In genomic region chr11:4760438-4760837, GRCm38 (mm10) we compare ENCODE assay signal across 10 mouse cellular contexts. TPM values are rescaled to one million over a fixed set of nuclear protein-coding genes. Genes with fewer than 3 reads are reported as not detected.
DNase-seq lines count a peak whose midpoint lies in the region; ATAC-seq and TF ChIP-seq lines count a peak whose summit lies in the region.
"Had no signal": no experiment of that assay in that cellular context is flagged by ENCODE, and none has a peak within 500 bp of the region (broad histone marks: within the 10 kb centered on the region; RNA-seq: fewer than 3 reads in every experiment).

No protein-coding gene starts in this region.

- 25% methylated on average over 4 of the region's 4 CpGs for WGBS in heart, embryonic 10.5 days
- 12% methylated on average over 4 of the region's 4 CpGs for WGBS in midbrain, embryonic 14.5 days
- 34% methylated on average over 4 of the region's 4 CpGs for WGBS in midbrain, embryonic 15.5 days
- WGBS in hindbrain, postnatal 0 days, result 19% methylated on average over 4 of the region's 4 CpGs

- H3K4me2 ChIP-seq in midbrain, embryonic 14.5 days (ENCODE audit: low read length), result no peak overlapping the region
- no peak overlapping the region for H3K4me2 ChIP-seq in midbrain, embryonic 15.5 days
- H3K4me2 ChIP-seq in hindbrain, postnatal 0 days (ENCODE audit: low read depth, low read length), result no peak overlapping the region

- TF ChIP-seq CTCF in hindbrain, postnatal 0 days (IDR thresholded peaks at IDR 0.05; ENCODE audit: low read depth), result no peak

- H3K4me1 ChIP-seq in heart, embryonic 10.5 days, result peaks cover 10% of the 10 kb centered on the region; the same call in 1 of the 2 replicates
- H3K4me1 ChIP-seq in midbrain, embryonic 14.5 days (ENCODE audit: control insufficient read depth, insufficient read depth, low read length), result peaks cover 28% of the 10 kb centered on the region
- H3K4me1 ChIP-seq in midbrain, embryonic 15.5 days, result peaks cover 31% of the 10 kb centered on the region
- H3K4me1 ChIP-seq in hindbrain, postnatal 0 days (ENCODE audit: insufficient read depth, low read length), result no peaks in the 10 kb centered on the region

- H3K36me3 ChIP-seq in heart, embryonic 10.5 days, result no peaks in the 10 kb centered on the region
- no peaks in the 10 kb centered on the region for H3K36me3 ChIP-seq in midbrain, embryonic 14.5 days (ENCODE audit: control insufficient read depth, insufficient read depth, low read length)
- no peaks in the 10 kb centered on the region for H3K36me3 ChIP-seq in midbrain, embryonic 15.5 days (replicated peaks)
- H3K36me3 ChIP-seq in hindbrain, postnatal 0 days (ENCODE audit: insufficient read depth, low read length), result no peaks in the 10 kb centered on the region

- no peaks in the 10 kb centered on the region for H3K9me3 ChIP-seq in heart, embryonic 10.5 days
- H3K9me3 ChIP-seq in midbrain, embryonic 14.5 days (ENCODE audit: control insufficient read depth, low read length), result no peaks in the 10 kb centered on the region
- no peaks in the 10 kb centered on the region for H3K9me3 ChIP-seq in midbrain, embryonic 15.5 days
- no peaks in the 10 kb centered on the region for H3K9me3 ChIP-seq in hindbrain, postnatal 0 days (ENCODE audit: low read length)

- DNase-seq in heart, adult 11 months, result peak; percentile 95
- no peak for DNase-seq in heart, embryonic 10.5 days (ENCODE audit: low spot score)
- peak; percentile 45 for DNase-seq in midbrain, embryonic 14.5 days
- peak; percentile 55 for DNase-seq in hindbrain, postnatal 0 days (ENCODE audit: low spot score)
- peak; percentile 60 to 85 for DNase-seq in lung, postnatal 4 days
- no peak for DNase-seq in cerebellum, postnatal 14 days
- DNase-seq in layer of hippocampus, postnatal 14 days (ENCODE audit: low spot score in 2 of 2), result no peak
- DNase-seq: layer of hippocampus, adult 9-11 months had no signal

- no peak overlapping the region for H3K27ac ChIP-seq in heart, embryonic 10.5 days
- no peak overlapping the region; the same call in 1 of the 2 replicates for H3K27ac ChIP-seq in midbrain, embryonic 14.5 days (replicated peaks; ENCODE audit: low read depth, low read length)
- H3K27ac ChIP-seq in midbrain, embryonic 15.5 days, result no peak overlapping the region; the same call in 1 of the 2 replicates
- H3K27ac ChIP-seq in hindbrain, postnatal 0 days, result no peak overlapping the region

- H3K9ac ChIP-seq in midbrain, embryonic 14.5 days (replicated peaks; ENCODE audit: low read length), result no peak overlapping the region
- H3K9ac ChIP-seq in midbrain, embryonic 15.5 days, result no peak overlapping the region
- H3K9ac ChIP-seq in hindbrain, postnatal 0 days (replicated peaks; ENCODE audit: low read length), result no peak overlapping the region

- ATAC-seq in midbrain, embryonic 14.5 days (ENCODE audit: low FRiP score, low TSS enrichment), result no peak
- no peak for ATAC-seq in midbrain, embryonic 15.5 days (replicated peaks)
- ATAC-seq in hindbrain, postnatal 0 days, result no peak

- H3K4me3 ChIP-seq in heart, embryonic 10.5 days, result no peak overlapping the region
- H3K4me3 ChIP-seq in midbrain, embryonic 14.5 days (replicated peaks; ENCODE audit: low read depth, low read length), result no peak overlapping the region
- no peak overlapping the region for H3K4me3 ChIP-seq in midbrain, embryonic 15.5 days
- H3K4me3 ChIP-seq in hindbrain, postnatal 0 days (ENCODE audit: low read length), result no peak overlapping the region

- peaks cover 50% of the 10 kb centered on the region for H3K27me3 ChIP-seq in heart, embryonic 10.5 days (ENCODE audit: insufficient read depth, poor library complexity, severe bottlenecking)
- no peaks in the 10 kb centered on the region for H3K27me3 ChIP-seq in midbrain, embryonic 14.5 days (ENCODE audit: control insufficient read depth, insufficient read depth, low read length)
- H3K27me3 ChIP-seq in midbrain, embryonic 15.5 days (replicated peaks), result no peaks in the 10 kb centered on the region
- no peaks in the 10 kb centered on the region for H3K27me3 ChIP-seq in hindbrain, postnatal 0 days (ENCODE audit: insufficient read depth, low read length)

RNA-seq across cellular contexts. Expression of gene Cabp7, which starts 13.9 kb away (rescaled TPM):
- polyA plus RNA-seq in heart, embryonic 10.5 days (2016; fragmentation: Nextera tagmentation; extraction: Ambion mirVana), result 0.11 and 0.15 TPM in 2 replicates
- 1.3 and 2.7 TPM in 2 replicates for polyA plus RNA-seq in midbrain, embryonic 14.5 days (2014; fragmentation: Nextera tagmentation; extraction: Ambion mirVana)
- polyA plus RNA-seq in midbrain, embryonic 15.5 days (2015; fragmentation: Nextera tagmentation; extraction: Ambion mirVana), result 1.8 and 2.2 TPM in 2 replicates
- total RNA-seq in hindbrain, postnatal 0 days (2014; rRNA removed), result 20.4 and 23.6 TPM in 2 replicates
- polyA plus RNA-seq in hindbrain, postnatal 0 days (2015; fragmentation: Nextera tagmentation; extraction: Ambion mirVana), result 2.9 and 3.3 TPM in 2 replicates
- total RNA-seq in layer of hippocampus, postnatal 14 days (2021), result 100 to 1,000 TPM; 138 to 156 TPM
- total RNA-seq: common myeloid progenitor, adult 5-6 weeks had no signal

RNA-seq across cellular contexts. Expression of gene Zmat5, which starts 56.0 kb away (rescaled TPM):
- 63.4 and 66.7 TPM in 2 replicates for polyA plus RNA-seq in heart, embryonic 10.5 days (2016; fragmentation: Nextera tagmentation; extraction: Ambion mirVana)
- polyA plus RNA-seq in midbrain, embryonic 14.5 days (2014; fragmentation: Nextera tagmentation; extraction: Ambion mirVana), result 60.0 and 63.6 TPM in 2 replicates
- polyA plus RNA-seq in midbrain, embryonic 15.5 days (2015; fragmentation: Nextera tagmentation; extraction: Ambion mirVana), result 57.0 and 59.1 TPM in 2 replicates
- 22.7 and 24.5 TPM in 2 replicates for total RNA-seq in hindbrain, postnatal 0 days (2014; rRNA removed)
- polyA plus RNA-seq in hindbrain, postnatal 0 days (2015; fragmentation: Nextera tagmentation; extraction: Ambion mirVana), result 56.5 and 58.5 TPM in 2 replicates
- 10 to 100 TPM; 30.2 to 36.7 TPM for total RNA-seq in layer of hippocampus, postnatal 14 days (2021)

RNA-seq across cellular contexts. Expression of gene Uqcr10, which starts 56.3 kb away (rescaled TPM):
- 1,046 and 1,532 TPM in 2 replicates for polyA plus RNA-seq in heart, embryonic 10.5 days (2016; fragmentation: Nextera tagmentation; extraction: Ambion mirVana)
- polyA plus RNA-seq in midbrain, embryonic 14.5 days (2014; fragmentation: Nextera tagmentation; extraction: Ambion mirVana), result 495 and 649 TPM in 2 replicates
- polyA plus RNA-seq in midbrain, embryonic 15.5 days (2015; fragmentation: Nextera tagmentation; extraction: Ambion mirVana), result 556 and 560 TPM in 2 replicates
- 183 and 231 TPM in 2 replicates for total RNA-seq in hindbrain, postnatal 0 days (2014; rRNA removed)
- polyA plus RNA-seq in hindbrain, postnatal 0 days (2015; fragmentation: Nextera tagmentation; extraction: Ambion mirVana), result 1,048 and 1,063 TPM in 2 replicates
- 100 to 1,000 TPM; 480 to 497 TPM for total RNA-seq in layer of hippocampus, postnatal 14 days (2021)

Comparison
In these comparisons a context has a peak if more than half of its experiments do, and no peak if none do; other contexts are left out.
1. DNase-seq: peak in heart, adult 11 months (single experiment), midbrain, embryonic 14.5 days (single experiment), hindbrain, postnatal 0 days (single experiment) and lung, postnatal 4 days (2 of 2); none in heart, embryonic 10.5 days (single experiment), cerebellum, postnatal 14 days (0 of 2) and layer of hippocampus, postnatal 14 days (0 of 2).